Mouse (Mus musculus) liver, embryonic 13.5 days (tissue): ENCODE data around the gene Wnt11. TPM values are rescaled to one million over a fixed set of nuclear protein-coding genes. Genes with fewer than 3 reads are reported as not detected.

Experiments
- ATAC-seq: fragments of 200-750 bp; cut with Nextera tagmentation; 2 replicates; pipeline ENCODE4 v1.8.0; 2017; ENCODE audit warnings: low read depth, mild to moderate bottlenecking, moderate number of reproducible peaks, moderate library complexity
- DNase-seq: peaks from one replicate; pipeline ENCODE4 v3.0.0; 2022
- H3K27ac ChIP-seq: fragments of 300-500 bp; sonication (generic); 2 replicates; pipeline ENCODE4 v1.5.1; 2015; ENCODE audit warnings: moderate library complexity, mild to moderate bottlenecking, inconsistent platforms
- H3K27me3 ChIP-seq: fragments of 300-500 bp; sonication (generic); 2 replicates; pipeline ENCODE4 v1.6.1; 2015; ENCODE audit warnings: mild to moderate bottlenecking, inconsistent platforms
- H3K36me3 ChIP-seq: fragments of 300-500 bp; sonication (generic); 2 replicates; pipeline ENCODE4 v1.6.1; 2015; ENCODE audit warnings: mild to moderate bottlenecking, inconsistent platforms
- H3K4me1 ChIP-seq: fragments of 300-500 bp; sonication (generic); replicated peaks from 2 replicates; pipeline ENCODE4 v1.6.1; 2015; ENCODE audit warnings: inconsistent platforms
- H3K4me2 ChIP-seq: fragments of 300-500 bp; sonication (generic); 2 replicates; pipeline ENCODE4 v1.6.1; 2015; ENCODE audit warnings: inconsistent platforms, mild to moderate bottlenecking, moderate library complexity
- H3K4me3 ChIP-seq: fragments of 300-500 bp; sonication (generic); replicated peaks from 2 replicates; pipeline ENCODE4 v1.5.1; 2015; ENCODE audit warnings: mild to moderate bottlenecking, inconsistent platforms
- H3K9ac ChIP-seq: fragments of 300-500 bp; sonication (generic); 2 replicates; pipeline ENCODE4 v1.6.1; 2015; ENCODE audit warnings: mild to moderate bottlenecking, inconsistent platforms
- H3K9me3 ChIP-seq: fragments of 300-500 bp; sonication (generic); replicated peaks from 2 replicates; pipeline ENCODE4 v1.6.1; 2016; ENCODE audit warnings: inconsistent platforms
- WGBS: fragments of 180-500 bp; shearing (Covaris S2); methylation state at CpG from one replicate; pipeline ENCODE4 v1.1.7; 2015; ENCODE audit not compliant: insufficient replicate concordance; 5-methylcytosine and 5-hydroxymethylcytosine counted together
- polyA plus RNA-seq: library from polyadenylated mRNA; unstranded; fragments of >200 nt; fragmentation: Nextera tagmentation; extraction: Ambion mirVana; gene quantifications from 2 replicates; pipeline ENCODE4 v1.2.1, GENCODE M21; 2015

Gene Wnt11
- polyA plus RNA-seq, 1 experiment from 2014 or later, result 0.84 TPM

GRCm38 (mm10) chr7:98801086-98801485 is 33.8 kb upstream of the Wnt11 start:
- WGBS, result 56% methylated on average over 7 of the region's 7 CpGs
- ATAC-seq (no peak), DNase-seq (no peak)
- H3K4me3 ChIP-seq, result no peak overlapping the region
- no peak overlapping the region for H3K4me2 ChIP-seq
- H3K27ac ChIP-seq, result no peak overlapping the region
- no peak overlapping the region for H3K9ac ChIP-seq
- H3K36me3 ChIP-seq, result no peaks in the 10 kb centered on the region
- H3K27me3 ChIP-seq, result 0 out of 2 replicates have a peak, but pooled peaks cover 2% of the 10 kb centered on the region
- no peaks in the 10 kb centered on the region for H3K9me3 ChIP-seq
- 0 out of 2 replicates have a peak, but pooled peaks cover 3% of the 10 kb centered on the region for H3K4me1 ChIP-seq

- Histone ChIP-seq H3K4me3 (no peak overlapping the region), H3K27ac (no peak overlapping the region), H3K27me3 (no peaks in the 10 kb centered on the region), H3K36me3 (no peaks in the 10 kb centered on the region), H3K9ac (no peak overlapping the region), H3K9me3 (no peaks in the 10 kb centered on the region), H3K4me1 (no peaks in the 10 kb centered on the region), H3K4me2 (no peak overlapping the region)
- no peak for ATAC-seq
- no peak for DNase-seq
- WGBS, result 32% methylated on average over 9 of the region's 9 CpGs
Observed at GRCm38 (mm10) chr7:98803181-98803580, 31.7 kb upstream of the Wnt11 start.

- Histone ChIP-seq H3K27me3 (no peaks in the 10 kb centered on the region), H3K9me3 (no peaks in the 10 kb centered on the region), H3K4me1 (no peaks in the 10 kb centered on the region), H3K27ac (no peak overlapping the region), H3K36me3 (no peaks in the 10 kb centered on the region), H3K4me3 (no peak overlapping the region), H3K4me2 (no peak overlapping the region), H3K9ac (no peak overlapping the region)
- no peak for DNase-seq
- no peak for ATAC-seq
- WGBS, result 45% methylated on average over 12 of the region's 12 CpGs
Observed at GRCm38 (mm10) chr7:98804841-98805772, 29.8 kb upstream of the Wnt11 start.

GRCm38 (mm10) chr7:98806961-98807360 is 28.0 kb upstream of the Wnt11 start:
- no peaks in the 10 kb centered on the region for H3K36me3 ChIP-seq
- WGBS, result 62% methylated on average over 3 of the region's 3 CpGs
- no peak overlapping the region for H3K27ac ChIP-seq
- H3K9ac ChIP-seq, result no peak overlapping the region
- peaks cover 4% of the 10 kb centered on the region; the same call in 1 of the 2 replicates for H3K4me1 ChIP-seq
- no peaks in the 10 kb centered on the region for H3K27me3 ChIP-seq
- no peaks in the 10 kb centered on the region for H3K9me3 ChIP-seq
- ATAC-seq, result no peak
- H3K4me3 ChIP-seq, result no peak overlapping the region
- no peak overlapping the region for H3K4me2 ChIP-seq
- no peak for DNase-seq

GRCm38 (mm10) chr7:98809372-98809771 is 25.5 kb upstream of the Wnt11 start:
- WGBS, result 44% methylated on average over 6 of the region's 6 CpGs
- Histone ChIP-seq H3K27me3 (no peaks in the 10 kb centered on the region), H3K27ac (no peak overlapping the region), H3K4me1 (peaks cover 10% of the 10 kb centered on the region), H3K4me2 (no peak overlapping the region), H3K9ac (no peak overlapping the region), H3K36me3 (no peaks in the 10 kb centered on the region), H3K9me3 (no peaks in the 10 kb centered on the region), H3K4me3 (no peak overlapping the region)
- DNase-seq, result no peak
- no peak for ATAC-seq

GRCm38 (mm10) chr7:98810619-98811018 is 24.3 kb upstream of the Wnt11 start:
- Histone ChIP-seq H3K4me3 (no peak overlapping the region), H3K27ac (no peak overlapping the region), H3K9ac (no peak overlapping the region), H3K9me3 (no peaks in the 10 kb centered on the region), H3K27me3 (no peaks in the 10 kb centered on the region), H3K4me1 (peaks cover 21% of the 10 kb centered on the region), H3K4me2 (no peak overlapping the region), H3K36me3 (no peaks in the 10 kb centered on the region)
- whole genome bisulfite sequencing, result 45% methylated on average over 2 of the region's 2 CpGs
- DNase-seq (no peak), ATAC-seq (no peak)

- Histone ChIP-seq H3K27me3 (peaks cover 26% of the 10 kb centered on the region), H3K9ac (no peak overlapping the region), H3K9me3 (no peaks in the 10 kb centered on the region), H3K4me1 (peaks cover 11% of the 10 kb centered on the region), H3K27ac (no peak overlapping the region), H3K4me2 (no peak overlapping the region), H3K36me3 (no peaks in the 10 kb centered on the region), H3K4me3 (no peak overlapping the region)
- ATAC-seq (no peak), DNase-seq (no peak)
- WGBS, result 81% methylated on average over 1 of the region's 1 CpGs
Observed at GRCm38 (mm10) chr7:98820501-98820900, 14.4 kb upstream of the Wnt11 start.

- no peaks in the 10 kb centered on the region for H3K36me3 ChIP-seq
- no peak overlapping the region for H3K27ac ChIP-seq
- no peaks in the 10 kb centered on the region for H3K4me1 ChIP-seq
- no peak for DNase-seq
- H3K9me3 ChIP-seq, result no peaks in the 10 kb centered on the region
- WGBS, result 76% methylated on average over 6 of the region's 6 CpGs
- H3K4me2 ChIP-seq, result no peak overlapping the region
- H3K9ac ChIP-seq, result no peak overlapping the region
- H3K4me3 ChIP-seq, result no peak overlapping the region
- H3K27me3 ChIP-seq, result peaks cover 16% of the 10 kb centered on the region
- no peak for ATAC-seq
Observed at GRCm38 (mm10) chr7:98822881-98823280, 12.0 kb upstream of the Wnt11 start.

GRCm38 (mm10) chr7:98823896-98824822 is 10.8 kb upstream of the Wnt11 start:
- ATAC-seq (no peak), DNase-seq (no peak)
- Histone ChIP-seq H3K4me2 (no peak overlapping the region), H3K4me1 (no peaks in the 10 kb centered on the region), H3K4me3 (no peak overlapping the region), H3K9me3 (no peaks in the 10 kb centered on the region), H3K27me3 (peaks cover 14% of the 10 kb centered on the region), H3K36me3 (no peaks in the 10 kb centered on the region), H3K9ac (no peak overlapping the region), H3K27ac (no peak overlapping the region)
- 57% methylated on average over 15 of the region's 15 CpGs for WGBS

GRCm38 (mm10) chr7:98828052-98828451 is 6.9 kb upstream of the Wnt11 start:
- Histone ChIP-seq H3K36me3 (no peaks in the 10 kb centered on the region), H3K4me1 (0 out of 2 replicates have a peak, but pooled peaks cover 2% of the 10 kb centered on the region)
- no peak for ATAC-seq

GRCm38 (mm10) chr7:98828876-98829275 is 6.0 kb upstream of the Wnt11 start:
- no peak overlapping the region for H3K4me2 ChIP-seq
- H3K4me3 ChIP-seq, result no peak overlapping the region
- no peak for DNase-seq
- H3K27me3 ChIP-seq, result peaks cover 46% of the 10 kb centered on the region
- H3K36me3 ChIP-seq, result no peaks in the 10 kb centered on the region
- 0 out of 2 replicates have a peak, but pooled peaks cover 2% of the 10 kb centered on the region for H3K4me1 ChIP-seq
- H3K9me3 ChIP-seq, result no peaks in the 10 kb centered on the region
- 23% methylated on average over 7 of the region's 7 CpGs for WGBS
- ATAC-seq, result no peak
- H3K9ac ChIP-seq, result no peak overlapping the region
- H3K27ac ChIP-seq, result no peak overlapping the region

More at GRCm38 (mm10) chr7:98828052-98828451, 6.9 kb upstream of the Wnt11 start:
- Histone ChIP-seq H3K4me2 (no peak overlapping the region), H3K4me3 (no peak overlapping the region), H3K9me3 (no peaks in the 10 kb centered on the region), H3K27me3 (peaks cover 38% of the 10 kb centered on the region), H3K27ac (no peak overlapping the region), H3K9ac (no peak overlapping the region)
- no peak for DNase-seq
- 54% methylated on average over 3 of the region's 3 CpGs for WGBS
